Mouse (Mus musculus) neural tube, embryonic 14.5 days (tissue): ENCODE results near the gene Sel1l. TPM values are rescaled to one million over a fixed set of nuclear protein-coding genes. Genes with fewer than 3 reads are reported as not detected.

Experiments used
- ATAC-seq: fragments of 200-750 bp; cut with Nextera tagmentation; 2 replicates; pipeline ENCODE4 v1.8.0; 2017; ENCODE audit warnings: low read depth, mild to moderate bottlenecking, moderate TSS enrichment, moderate library complexity
- H3K27ac ChIP-seq: fragments of 300-500 bp; sonication (generic); 2 replicates; pipeline ENCODE4 v1.5.1; 2014; ENCODE audit warnings: low read depth, mild to moderate bottlenecking, control low read depth, low read length, moderate library complexity, mixed read lengths
- H3K27me3 ChIP-seq: fragments of 300-500 bp; sonication (generic); 2 replicates; pipeline ENCODE4 v1.6.1; 2014; ENCODE audit warnings: low read length; ENCODE audit not compliant: control insufficient read depth, insufficient read depth
- H3K36me3 ChIP-seq: fragments of 300-500 bp; sonication (generic); 2 replicates; pipeline ENCODE4 v1.6.1; 2014; ENCODE audit warnings: low read length, mixed read lengths; ENCODE audit not compliant: control insufficient read depth, insufficient read depth
- H3K4me1 ChIP-seq: fragments of 300-500 bp; sonication (generic); 2 replicates; pipeline ENCODE4 v1.6.1; 2014; ENCODE audit warnings: low read length; ENCODE audit not compliant: control insufficient read depth, insufficient read depth
- H3K4me2 ChIP-seq: fragments of 300-500 bp; sonication (generic); 2 replicates; pipeline ENCODE4 v1.6.1; 2014; ENCODE audit warnings: mild to moderate bottlenecking, low read depth, low read length, control low read depth
- H3K4me3 ChIP-seq: fragments of 300-500 bp; sonication (generic); 2 replicates; pipeline ENCODE4 v1.5.1; 2014; ENCODE audit warnings: low read depth, low read length, control low read depth, mixed read lengths
- H3K9ac ChIP-seq: fragments of 300-500 bp; sonication (generic); replicated peaks from 2 replicates; pipeline ENCODE4 v1.6.1; 2014; ENCODE audit warnings: low read depth, mild to moderate bottlenecking, control low read depth, low read length, mixed read lengths
- H3K9me3 ChIP-seq: fragments of 300-500 bp; sonication (generic); 2 replicates; pipeline ENCODE4 v1.6.1; 2016; ENCODE audit warnings: low read length; ENCODE audit not compliant: control insufficient read depth
- WGBS: fragments of 180-500 bp; shearing (Covaris S2); extraction: QIAGEN DNeasy Blood & Tissue Kit; methylation state at CpG from one replicate; pipeline ENCODE4 v1.1.7; 2014; 5-methylcytosine and 5-hydroxymethylcytosine counted together
- polyA plus RNA-seq: library from polyadenylated mRNA; unstranded; fragments of >200 nt; fragmentation: Nextera tagmentation; extraction: Ambion mirVana; gene quantifications from 2 replicates; pipeline ENCODE4 v1.2.1, GENCODE M21; 2014

The Sel1l gene
- polyA plus RNA-seq, 1 experiment from 2014 or later, result 107 TPM

DNA sequence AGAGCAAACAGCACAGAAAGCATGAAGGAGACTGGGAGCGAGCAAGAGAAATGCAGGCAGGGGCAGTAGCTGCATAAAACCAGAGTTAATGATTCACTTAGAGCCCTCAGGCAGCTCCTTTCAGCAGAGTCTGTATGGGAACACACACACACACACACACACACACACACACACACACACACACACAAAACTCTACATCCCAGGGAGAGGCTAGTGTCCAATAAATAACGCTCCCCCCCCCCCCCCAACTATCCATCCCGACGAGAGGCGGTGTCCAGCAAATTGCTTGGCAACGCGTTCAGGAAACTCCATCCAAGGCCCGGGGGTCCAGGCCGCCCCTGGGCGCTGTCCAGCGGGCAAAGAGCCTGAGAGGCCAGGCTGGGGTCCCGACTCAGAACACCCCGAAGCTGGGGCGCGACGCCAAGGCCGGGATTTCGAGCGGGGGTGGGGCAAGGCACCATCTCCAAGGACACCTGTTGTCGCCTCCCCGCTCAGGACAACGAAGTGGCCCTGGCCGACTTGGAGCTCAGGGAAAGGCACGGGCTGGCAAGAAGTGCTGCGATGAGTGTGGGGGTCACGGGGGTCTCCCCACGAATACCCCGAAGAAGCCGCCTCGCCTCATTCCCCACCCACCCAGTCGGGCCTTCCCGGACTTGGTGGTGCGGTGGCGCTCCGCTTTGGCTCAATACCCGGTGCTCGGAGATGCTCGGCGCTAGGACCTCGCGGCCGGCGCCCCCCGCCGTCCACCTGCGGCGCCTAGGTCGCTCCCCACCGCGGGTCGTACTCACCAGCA is 70.5 kb downstream of the Sel1l start:
- peak overlapping the region; percentile 68 for H3K9ac ChIP-seq
- H3K27ac ChIP-seq, result no peak overlapping the region
- peak overlapping the region; percentile 70 for H3K4me3 ChIP-seq
- H3K9me3 ChIP-seq, result no peaks in the 10 kb centered on the region
- H3K4me1 ChIP-seq, result peaks cover 6% of the 10 kb centered on the region; the same call in 1 of the 2 replicates
- WGBS, result under 1% methylated on average over 51 of the region's 51 CpGs
- peak overlapping the region; percentile 91 for H3K4me2 ChIP-seq
- H3K36me3 ChIP-seq, result no peaks in the 10 kb centered on the region
- H3K27me3 ChIP-seq, result no peaks in the 10 kb centered on the region; the same call in 1 of the 2 replicates
- peak; percentile 89 for ATAC-seq

DNA sequence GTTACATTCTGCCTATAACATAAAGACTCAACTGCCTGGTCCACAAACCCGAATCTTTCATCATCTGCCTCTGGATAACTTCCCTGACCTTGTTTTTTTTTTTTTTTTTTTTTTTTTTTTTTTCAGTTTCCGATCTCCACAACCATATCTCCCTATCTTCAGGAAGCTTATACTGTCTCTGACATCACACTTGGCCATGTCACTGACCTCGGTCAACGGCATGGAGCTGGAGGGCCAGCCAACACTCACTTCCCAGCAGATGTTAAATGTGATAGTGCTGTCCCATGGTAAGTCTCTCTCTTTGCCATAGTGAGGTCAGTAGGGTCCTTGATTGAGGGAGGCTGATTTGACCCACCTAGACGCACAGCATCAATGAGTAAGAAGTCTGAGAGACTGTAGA is 72.6 kb downstream of the Sel1l start:
- no peaks in the 10 kb centered on the region for H3K36me3 ChIP-seq
- no peak overlapping the region for H3K4me3 ChIP-seq
- H3K4me1 ChIP-seq, result peaks cover 6% of the 10 kb centered on the region; the same call in 1 of the 2 replicates
- no peaks in the 10 kb centered on the region for H3K9me3 ChIP-seq
- ATAC-seq, result no peak
- H3K27ac ChIP-seq, result no peak overlapping the region
- no peaks in the 10 kb centered on the region; the same call in 1 of the 2 replicates for H3K27me3 ChIP-seq
- 89% methylated on average over 5 of the region's 5 CpGs for WGBS
- no peak overlapping the region for H3K9ac ChIP-seq
- no peak overlapping the region; the same call in 1 of the 2 replicates for H3K4me2 ChIP-seq

DNA sequence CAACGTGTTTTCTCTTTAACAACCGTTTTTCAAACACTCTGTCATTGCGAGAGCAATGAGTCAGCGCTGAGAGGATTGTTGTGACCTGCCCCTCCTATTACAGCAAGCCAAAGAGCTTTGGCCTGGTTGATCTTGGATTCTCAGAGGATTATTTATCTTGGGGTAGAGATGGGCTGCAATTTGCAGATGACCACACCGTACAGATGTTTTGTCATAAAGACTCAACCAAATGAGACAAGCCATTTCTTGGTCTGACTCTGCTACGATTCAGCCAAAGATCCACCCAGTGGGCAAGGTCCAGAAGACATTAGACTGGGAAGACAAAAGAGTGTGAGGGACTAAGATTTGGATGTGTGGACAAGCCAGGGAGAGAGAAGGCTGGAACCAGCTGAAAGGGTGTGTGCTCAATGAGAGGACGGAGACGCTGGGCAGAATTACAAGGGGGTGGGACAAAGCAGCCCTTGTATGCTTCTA is 74.1 kb downstream of the Sel1l start:
- H3K36me3 ChIP-seq, result no peaks in the 10 kb centered on the region
- H3K27me3 ChIP-seq, result no peaks in the 10 kb centered on the region
- H3K4me1 ChIP-seq, result peaks cover 6% of the 10 kb centered on the region; the same call in 1 of the 2 replicates
- no peaks in the 10 kb centered on the region for H3K9me3 ChIP-seq
- ATAC-seq, result no peak
- no peak overlapping the region for H3K27ac ChIP-seq
- H3K4me3 ChIP-seq, result no peak overlapping the region
- no peak overlapping the region for H3K4me2 ChIP-seq
- H3K9ac ChIP-seq, result no peak overlapping the region
- WGBS, result 65% methylated on average over 8 of the region's 8 CpGs

DNA sequence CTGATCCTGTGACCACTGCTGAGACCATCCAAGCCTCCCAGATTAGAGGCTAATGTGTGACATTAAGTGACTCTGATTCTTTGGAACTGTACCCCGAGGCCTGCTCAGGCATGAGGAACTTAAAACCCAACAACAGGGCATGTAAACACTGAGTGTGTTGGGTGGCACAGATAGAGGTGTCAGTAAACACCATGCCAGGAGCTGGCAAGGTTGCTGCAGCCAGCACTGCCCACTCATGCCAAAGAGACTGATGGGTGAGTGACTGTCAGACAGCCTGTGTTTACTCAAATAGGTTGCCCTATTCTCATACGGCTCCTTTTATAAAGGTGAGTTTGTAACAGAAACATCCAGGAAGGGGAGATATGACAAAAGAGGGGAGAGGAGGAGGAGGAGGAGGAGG is 80.1 kb downstream of the Sel1l start:
- H3K9ac ChIP-seq, result no peak overlapping the region
- 77% methylated on average over 2 of the region's 2 CpGs for WGBS
- H3K27ac ChIP-seq, result no peak overlapping the region
- H3K4me1 ChIP-seq, result peaks cover 10% of the 10 kb centered on the region
- H3K36me3 ChIP-seq, result no peaks in the 10 kb centered on the region
- H3K4me2 ChIP-seq, result no peak overlapping the region
- no peaks in the 10 kb centered on the region for H3K9me3 ChIP-seq
- no peak for ATAC-seq
- H3K4me3 ChIP-seq, result no peak overlapping the region
- no peaks in the 10 kb centered on the region for H3K27me3 ChIP-seq

DNA sequence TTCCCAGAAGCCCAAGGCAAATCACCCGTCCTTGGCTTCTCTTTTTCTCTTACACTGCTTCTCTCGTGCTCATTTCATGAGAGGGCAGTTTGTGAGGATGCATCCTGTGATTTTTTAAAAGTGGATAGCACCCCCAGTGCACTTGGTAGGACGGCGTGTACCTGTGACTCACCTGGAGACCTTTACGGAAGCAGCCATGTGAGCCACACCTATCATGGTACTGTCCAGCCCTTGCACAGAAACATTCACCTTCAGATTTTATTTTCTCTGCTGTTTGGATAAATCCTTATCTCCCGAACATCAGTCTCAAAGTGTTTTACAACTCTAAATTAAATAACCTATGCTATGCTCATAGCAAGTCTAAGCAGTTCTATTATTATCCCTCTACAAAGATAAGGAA is 80.8 kb downstream of the Sel1l start:
- 91% methylated on average over 6 of the region's 6 CpGs for WGBS
- no peak overlapping the region for H3K4me2 ChIP-seq
- no peaks in the 10 kb centered on the region for H3K9me3 ChIP-seq
- H3K4me1 ChIP-seq, result peaks cover 10% of the 10 kb centered on the region
- ATAC-seq, result no peak
- no peaks in the 10 kb centered on the region for H3K27me3 ChIP-seq
- no peaks in the 10 kb centered on the region for H3K36me3 ChIP-seq
- H3K9ac ChIP-seq, result no peak overlapping the region
- H3K27ac ChIP-seq, result no peak overlapping the region
- H3K4me3 ChIP-seq, result no peak overlapping the region

DNA sequence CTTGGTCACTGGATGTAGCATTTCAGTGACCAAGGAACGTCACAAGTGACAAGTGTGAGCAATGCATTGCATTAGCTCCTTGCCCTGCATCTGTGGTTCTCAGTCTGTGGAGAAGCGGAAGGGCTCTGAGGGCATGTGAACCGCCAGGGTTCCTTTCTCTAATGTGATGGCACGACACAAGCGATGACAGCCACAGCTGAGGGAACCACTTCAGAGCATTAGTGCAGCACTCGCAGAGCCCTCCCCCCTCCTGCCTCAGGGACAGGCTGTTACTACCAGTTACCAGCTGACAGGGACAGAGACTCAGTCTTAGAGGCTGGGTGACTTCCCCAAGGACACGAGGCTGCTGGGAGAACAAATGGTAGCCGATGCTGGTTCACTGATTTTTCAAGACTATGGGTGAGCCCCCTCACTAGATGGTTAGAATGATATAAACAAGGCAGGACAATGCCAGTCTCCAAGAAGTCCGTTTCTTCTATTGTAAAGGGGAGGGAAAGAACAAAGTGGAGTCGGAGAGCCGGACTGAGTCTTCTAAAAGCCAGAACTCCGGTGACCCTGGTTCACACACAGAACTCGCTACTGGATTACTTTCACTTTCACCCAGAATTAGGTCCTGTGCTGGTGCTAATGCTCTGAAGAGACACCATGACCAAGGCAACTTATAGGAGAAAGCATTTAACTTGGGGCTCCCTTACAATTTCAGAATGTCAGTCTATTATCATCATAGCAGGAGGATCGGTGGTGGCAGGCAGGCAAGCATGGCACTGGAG is 82.4 kb downstream of the Sel1l start:
- WGBS, result 17% methylated on average over 14 of the region's 14 CpGs
- Histone ChIP-seq H3K4me1 (peaks cover 10% of the 10 kb centered on the region), H3K27ac (no peak overlapping the region), H3K4me2 (peak overlapping the region; percentile 19), H3K9ac (peak overlapping the region; percentile 17; the same call in 1 of the 2 replicates), H3K9me3 (no peaks in the 10 kb centered on the region), H3K27me3 (no peaks in the 10 kb centered on the region), H3K4me3 (no peak overlapping the region), H3K36me3 (no peaks in the 10 kb centered on the region)
- peak; percentile 85 for ATAC-seq

DNA sequence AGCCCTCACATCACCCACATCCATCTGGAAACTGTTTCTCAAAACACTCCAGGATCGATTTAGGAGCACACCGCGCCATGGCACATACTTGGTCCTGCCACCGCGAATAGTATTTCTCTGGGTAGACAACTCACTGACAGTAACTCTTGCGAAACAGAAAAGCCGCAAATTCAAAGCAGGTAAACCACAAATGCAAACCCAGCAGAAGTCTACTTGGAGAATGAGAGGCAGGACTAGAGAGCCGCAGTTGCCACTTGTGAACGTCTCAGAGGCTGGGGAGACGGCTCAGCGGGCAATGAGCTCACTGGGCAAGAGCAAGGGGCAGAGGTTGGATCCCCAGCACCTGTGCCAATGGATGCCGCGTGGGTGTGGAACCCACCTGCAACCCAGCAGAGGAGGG is 83.5 kb downstream of the Sel1l start:
- no peak overlapping the region for H3K4me2 ChIP-seq
- no peaks in the 10 kb centered on the region for H3K9me3 ChIP-seq
- H3K27ac ChIP-seq, result no peak overlapping the region
- H3K27me3 ChIP-seq, result no peaks in the 10 kb centered on the region
- no peak for ATAC-seq
- WGBS, result 49% methylated on average over 13 of the region's 13 CpGs
- H3K9ac ChIP-seq, result no peak overlapping the region
- no peak overlapping the region for H3K4me3 ChIP-seq
- no peaks in the 10 kb centered on the region for H3K36me3 ChIP-seq
- H3K4me1 ChIP-seq, result peaks cover 10% of the 10 kb centered on the region

DNA sequence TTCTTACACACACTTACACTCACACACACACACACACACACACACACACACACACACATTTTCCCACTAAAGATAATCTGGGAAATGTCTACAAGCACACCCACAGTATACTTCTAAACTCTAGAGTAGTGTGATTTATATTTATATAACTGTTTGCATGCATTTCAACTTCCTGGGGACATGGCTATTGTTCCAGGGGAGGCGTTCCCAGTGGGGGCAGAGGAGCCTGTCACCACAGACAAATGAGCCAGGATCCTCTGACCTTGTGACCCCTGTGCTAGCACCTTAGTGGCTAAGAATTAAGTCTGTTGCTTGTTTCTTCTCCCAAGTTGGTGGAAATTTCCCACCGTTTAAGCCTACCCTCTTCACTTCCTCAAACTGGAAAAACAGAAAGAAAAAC is 83.9 kb downstream of the Sel1l start:
- 3% methylated on average over 2 of the region's 2 CpGs for whole genome bisulfite sequencing
- H3K4me3 ChIP-seq, result no peak overlapping the region
- H3K4me1 ChIP-seq, result peaks cover 10% of the 10 kb centered on the region
- no peak overlapping the region for H3K27ac ChIP-seq
- H3K9me3 ChIP-seq, result no peaks in the 10 kb centered on the region
- H3K36me3 ChIP-seq, result no peaks in the 10 kb centered on the region
- ATAC-seq, result no peak
- no peak overlapping the region for H3K9ac ChIP-seq
- no peaks in the 10 kb centered on the region for H3K27me3 ChIP-seq
- no peak overlapping the region for H3K4me2 ChIP-seq

DNA sequence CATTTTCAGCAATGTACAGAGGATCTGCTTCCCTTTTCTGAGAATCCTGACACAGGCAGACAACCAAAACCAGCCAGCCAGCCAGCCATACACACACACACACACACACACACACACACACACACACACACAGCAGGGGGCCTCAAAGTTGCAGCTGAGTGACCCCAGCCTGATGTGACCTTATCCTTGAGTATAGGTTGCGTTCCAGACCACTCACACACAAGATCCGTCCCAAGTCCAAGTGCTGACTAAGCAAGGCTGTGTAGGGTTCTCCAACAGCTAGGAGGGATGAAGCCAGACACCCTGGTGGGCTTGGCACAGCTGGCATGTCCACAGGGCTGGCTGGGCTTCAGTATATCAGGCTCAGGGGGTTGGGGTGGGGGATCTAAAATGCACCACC is 84.5 kb downstream of the Sel1l start:
- no peaks in the 10 kb centered on the region for H3K36me3 ChIP-seq
- H3K9ac ChIP-seq, result no peak overlapping the region
- H3K27ac ChIP-seq, result no peak overlapping the region
- no peak overlapping the region for H3K4me2 ChIP-seq
- 41% methylated on average over 2 of the region's 2 CpGs for WGBS
- no peaks in the 10 kb centered on the region for H3K9me3 ChIP-seq
- no peaks in the 10 kb centered on the region for H3K27me3 ChIP-seq
- H3K4me1 ChIP-seq, result peaks cover 10% of the 10 kb centered on the region
- no peak for ATAC-seq
- no peak overlapping the region for H3K4me3 ChIP-seq
